Mouse (Mus musculus): ENCODE data around the gene Tmem9b.

Tmem9b gene

GRCm38 (mm10) chr7:109686585-109687128, 66.0 kb downstream of the Tmem9b start:
- DNase-seq (ENCODE audit: low spot score in 2 of 2) = no peak

Measured in right cerebral cortex, adult 2 months (tissue).